9 mouse cellular contexts compared by ENCODE assay signal in genomic region chr12:11370056-11370455, GRCm38 (mm10).
DNase-seq lines count a peak whose midpoint lies in the region; ATAC-seq and TF ChIP-seq lines count a peak whose summit lies in the region.
"Had no signal": no experiment of that assay in that cellular context is flagged by ENCODE, and none has a peak within 500 bp of the region (broad histone marks: within the 10 kb centered on the region; RNA-seq: fewer than 3 reads in every experiment).

No protein-coding gene starts in this region.

- no peak overlapping the region for H3K4me3 ChIP-seq in gastrocnemius, adult 2 months
- H3K4me3 ChIP-seq in midbrain, embryonic 15.5 days: no peak overlapping the region
- H3K4me3 ChIP-seq in kidney, embryonic 15.5 days (replicated peaks): no peak overlapping the region
- H3K4me3 ChIP-seq: heart, embryonic 13.5 days had no signal

- H3K4me1 ChIP-seq in midbrain, embryonic 15.5 days: 0 out of 2 replicates have a peak, but pooled peaks cover 4% of the 10 kb centered on the region
- no peaks in the 10 kb centered on the region for H3K4me1 ChIP-seq in kidney, embryonic 15.5 days

- intact Hi-C loops in gastrocnemius, adult 2 months (cut with DNase I): no loop called here
- intact Hi-C loops in gastrocnemius, postnatal 14 days (cut with DNase I; ENCODE audit: low total_unique reads): no loop called here

- no peaks in the 10 kb centered on the region for H3K36me3 ChIP-seq in midbrain, embryonic 15.5 days (replicated peaks)
- H3K36me3 ChIP-seq in kidney, embryonic 15.5 days: no peaks in the 10 kb centered on the region
- H3K36me3 ChIP-seq: heart, embryonic 13.5 days had no signal

- WGBS in midbrain, embryonic 15.5 days: 27% methylated on average over 4 of the region's 4 CpGs
- WGBS in kidney, embryonic 15.5 days: 68% methylated on average over 4 of the region's 4 CpGs

- DNase-seq in gastrocnemius, adult 2 months: peak; percentile 22
- DNase-seq in gastrocnemius, postnatal 14 days: no peak
- DNase-seq in brain, adult 2 months (ENCODE audit: low read depth, low spot score): peak; percentile 90
- DNase-seq in layer of hippocampus, postnatal 14 days (ENCODE audit: low spot score in 2 of 2): peak; percentile 50 to 55
- DNase-seq in urinary bladder, postnatal 25 days (ENCODE audit: low spot score): no peak
- no peak for DNase-seq in gastrocnemius, postnatal 25 days

- peak; percentile 92 for ATAC-seq in midbrain, embryonic 15.5 days (replicated peaks)
- no peak for ATAC-seq in kidney, embryonic 15.5 days (replicated peaks; ENCODE audit: low FRiP score)

- no peak overlapping the region for H3K4me2 ChIP-seq in midbrain, embryonic 15.5 days
- H3K4me2 ChIP-seq in kidney, embryonic 15.5 days: no peak overlapping the region
- H3K4me2 ChIP-seq: heart, embryonic 13.5 days had no signal

- no peak for TF ChIP-seq CTCF in gastrocnemius, adult 2 months (IDR thresholded peaks at IDR 0.05)

- no peaks in the 10 kb centered on the region for H3K27me3 ChIP-seq in midbrain, embryonic 15.5 days (replicated peaks)
- H3K27me3 ChIP-seq in kidney, embryonic 15.5 days: no peaks in the 10 kb centered on the region
- H3K27me3 ChIP-seq: heart, embryonic 13.5 days had no signal

- H3K9ac ChIP-seq in midbrain, embryonic 15.5 days: no peak overlapping the region
- H3K9ac ChIP-seq in kidney, embryonic 15.5 days: no peak overlapping the region
- H3K9ac ChIP-seq: heart, embryonic 13.5 days had no signal

- no peak overlapping the region for H3K27ac ChIP-seq in gastrocnemius, adult 2 months
- H3K27ac ChIP-seq in midbrain, embryonic 15.5 days: 0 out of 2 replicates have a peak overlapping the region, but pooled peaks have one; percentile 24
- H3K27ac ChIP-seq in kidney, embryonic 15.5 days: no peak overlapping the region
- H3K27ac ChIP-seq: heart, embryonic 13.5 days had no signal

- no peaks in the 10 kb centered on the region for H3K9me3 ChIP-seq in midbrain, embryonic 15.5 days
- no peaks in the 10 kb centered on the region for H3K9me3 ChIP-seq in kidney, embryonic 15.5 days (replicated peaks)
- H3K9me3 ChIP-seq: heart, embryonic 13.5 days had no signal

Comparison
In these comparisons a context has a peak if more than half of its experiments do, and no peak if none do; other contexts are left out.
1. DNase-seq: peak in gastrocnemius, adult 2 months (single experiment), brain, adult 2 months (single experiment) and layer of hippocampus, postnatal 14 days (2 of 2); none in gastrocnemius, postnatal 14 days (single experiment), urinary bladder, postnatal 25 days (single experiment) and gastrocnemius, postnatal 25 days (single experiment).